Mouse (Mus musculus): ENCODE data around the gene Hmx3.

The Hmx3 gene

DNA sequence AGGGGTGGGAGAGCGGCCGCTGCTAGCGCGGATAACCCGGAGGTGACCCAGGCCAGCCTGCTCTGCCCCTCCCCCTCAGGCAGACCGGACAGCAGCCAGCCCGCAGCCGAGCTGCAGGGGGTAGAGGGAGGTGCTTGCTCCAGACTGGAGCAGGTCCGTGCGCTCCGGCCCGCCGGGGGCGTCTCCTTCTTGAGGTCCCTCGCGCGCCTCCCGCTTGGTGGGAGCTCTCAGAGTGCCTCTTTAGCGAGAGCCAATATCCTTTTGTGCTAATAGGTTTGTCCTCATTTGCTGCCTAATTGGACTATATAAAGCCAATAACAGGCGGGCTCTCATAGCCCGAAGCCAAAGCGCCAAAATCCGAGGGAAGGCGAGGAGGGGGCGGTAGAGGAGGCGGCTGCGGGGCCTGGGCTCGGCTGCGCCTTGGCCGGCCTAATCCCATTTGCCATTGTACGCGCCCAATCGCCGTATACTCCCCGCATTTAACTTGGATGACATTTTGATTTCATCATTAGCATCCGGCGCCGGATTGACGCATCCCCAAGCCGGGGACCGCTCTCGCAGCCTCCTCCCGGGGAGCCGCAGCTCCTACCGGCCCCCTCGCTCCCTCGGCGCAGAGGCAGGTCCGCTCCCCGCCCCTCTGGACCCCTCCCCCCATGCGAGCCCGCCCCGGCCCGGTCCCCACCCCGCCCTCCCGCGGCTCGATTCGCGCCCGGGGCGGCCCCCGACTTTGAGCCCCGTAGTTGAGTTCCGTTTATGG lies at the start of gene Hmx3:
TSS of gene Hmx3 (plus strand) at position 753 of the 757 bp plus-strand sequence.
- DNase-seq (ENCODE audit: low spot score) = no peak

DNA sequence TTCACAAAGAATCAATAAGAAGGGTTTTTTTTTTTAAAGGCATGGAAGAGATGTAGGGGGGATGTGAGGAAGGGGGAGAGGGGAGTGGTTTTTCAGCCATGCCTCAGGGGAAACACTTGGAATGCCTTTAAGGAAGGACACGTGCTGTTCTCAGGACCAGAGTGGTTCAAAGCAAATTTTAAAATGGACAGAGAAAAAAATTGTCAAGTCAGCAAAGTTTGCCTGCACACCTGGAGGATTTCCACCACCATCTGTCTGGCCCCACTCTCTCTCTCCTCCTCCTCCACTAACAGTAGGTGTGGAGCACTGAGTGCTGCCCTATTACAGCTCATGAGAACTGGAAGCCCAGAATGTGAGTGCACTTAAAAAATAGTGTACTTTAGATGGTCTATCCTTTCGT lies 38.9 kb upstream of the Hmx3 start:
- DNase-seq (ENCODE audit: low spot score) = no peak

DNA sequence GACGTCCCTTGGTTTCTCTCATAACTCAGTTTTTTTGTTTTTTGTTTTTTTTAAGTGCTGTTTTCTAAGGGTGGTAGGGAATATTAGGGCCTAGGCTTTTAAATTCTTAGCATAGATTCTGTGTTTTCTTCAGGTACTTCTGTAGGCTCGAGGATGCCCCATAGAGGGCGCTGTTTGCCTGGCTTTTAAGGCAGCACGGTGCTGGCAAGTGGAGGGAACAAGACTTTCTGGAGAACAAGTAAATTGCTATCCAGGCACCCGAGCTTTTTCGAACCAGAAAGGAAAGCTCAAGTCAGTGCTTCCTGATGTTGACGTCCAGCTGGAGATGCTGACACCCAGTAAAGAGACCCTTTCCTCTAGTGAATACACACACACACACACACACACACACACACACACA lies 2.7 kb upstream of the Hmx3 start:
- DNase-seq (ENCODE audit: low spot score) = peak; percentile 88

DNA sequence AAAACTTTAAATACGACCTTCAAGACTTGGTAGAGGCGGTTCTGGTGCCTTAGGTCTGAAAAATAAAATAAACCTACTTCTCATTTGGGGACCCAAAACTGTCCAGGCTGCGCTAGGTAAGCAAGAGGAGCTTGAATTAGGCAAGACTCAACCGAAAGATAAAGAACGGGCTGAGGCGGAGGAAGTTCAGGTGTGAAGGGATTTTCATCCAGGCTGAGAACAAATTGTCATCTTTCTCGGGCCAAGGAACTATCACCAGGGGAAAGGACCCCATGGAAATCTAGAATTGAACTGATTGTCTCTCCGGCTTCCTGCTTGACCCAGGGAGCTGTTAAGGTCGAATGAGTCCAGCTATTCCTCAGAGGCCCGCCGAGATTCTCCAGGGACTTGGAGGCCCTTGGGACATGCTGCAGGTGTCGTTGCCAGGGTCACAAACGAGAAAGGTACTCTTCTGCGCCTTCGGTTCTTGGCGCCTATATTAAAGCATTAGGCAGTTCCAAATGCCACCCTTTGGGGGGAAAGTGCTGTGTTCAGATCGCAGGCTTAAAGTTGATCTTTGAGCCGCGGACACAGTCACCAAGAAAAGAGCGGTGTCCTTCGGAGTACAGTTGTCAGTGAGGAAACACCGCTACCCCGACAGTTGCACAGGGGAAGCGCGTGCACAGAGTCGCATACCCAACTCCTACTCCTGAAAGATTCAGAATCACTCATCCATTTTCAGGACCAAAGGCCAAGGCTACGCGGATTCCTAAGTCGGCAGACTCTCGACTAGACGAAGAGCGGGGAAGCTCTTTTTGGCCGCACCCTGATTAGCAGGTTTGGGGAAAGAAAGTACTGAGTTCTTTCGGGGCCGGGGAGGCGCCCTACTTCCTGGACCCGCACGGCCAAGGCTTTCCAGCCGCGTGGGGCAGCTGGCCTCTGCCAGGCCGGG lies 1.2 kb upstream of the Hmx3 start:
- DNase-seq (ENCODE audit: low spot score) = no peak

- no peak for DNase-seq (ENCODE audit: low spot score)
These were observed 380 bp downstream of the Hmx3 start for GRCm38 (mm10) chr7:131542872-131543622.

- DNase-seq (ENCODE audit: low spot score) = no peak
These were observed 1.2 kb downstream of the Hmx3 start for GRCm38 (mm10) chr7:131543623-131544481.

DNA sequence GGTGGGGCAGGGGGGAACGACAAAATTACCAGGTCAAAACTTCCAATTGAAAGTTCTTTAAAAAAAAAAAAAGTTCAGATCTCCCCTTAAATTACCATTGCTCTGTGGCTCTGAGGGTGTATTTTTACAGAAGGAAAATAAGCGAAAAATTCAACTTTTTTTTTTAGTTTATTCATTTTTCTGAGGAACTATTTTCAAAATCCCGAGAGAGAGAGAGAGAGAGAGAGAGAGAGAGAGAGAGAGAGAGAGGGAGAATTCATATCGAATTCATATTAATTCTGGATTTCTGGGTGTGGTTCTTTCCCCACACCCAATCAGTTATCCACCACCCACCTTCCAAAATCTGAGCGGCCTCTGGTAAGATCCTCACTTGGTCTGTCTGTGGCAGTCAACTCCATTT lies 2.2 kb downstream of the Hmx3 start:
- no peak for DNase-seq (ENCODE audit: low spot score)

GRCm38 (mm10) chr7:131545701-131546385 lies 3.2 kb downstream of the Hmx3 start:
- DNase-seq (ENCODE audit: low spot score) = no peak

- DNase-seq (ENCODE audit: low spot score) = no peak
These were observed 3.8 kb downstream of the Hmx3 start for GRCm38 (mm10) chr7:131546423-131546822.

DNA sequence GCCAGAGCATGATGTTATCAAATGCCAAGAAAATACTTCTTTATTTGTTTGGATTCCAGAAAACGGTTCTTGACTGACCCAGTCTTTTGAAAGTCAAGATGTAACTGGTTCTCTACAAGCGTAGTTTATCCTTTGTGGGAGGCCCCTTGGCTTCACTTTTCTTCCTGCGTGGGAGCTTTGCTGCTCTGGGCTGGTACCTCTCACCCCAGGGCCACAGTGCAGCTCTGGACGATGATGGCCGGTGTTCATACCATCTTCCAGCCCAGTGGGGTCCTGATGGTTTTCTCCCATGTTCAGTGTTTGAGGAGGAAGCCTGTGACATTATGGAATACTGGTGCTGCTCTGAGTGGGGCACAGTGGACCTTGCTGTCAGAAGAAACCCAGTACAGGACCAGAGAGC lies 4.8 kb downstream of the Hmx3 start:
- DNase-seq (ENCODE audit: low spot score) = no peak

DNA sequence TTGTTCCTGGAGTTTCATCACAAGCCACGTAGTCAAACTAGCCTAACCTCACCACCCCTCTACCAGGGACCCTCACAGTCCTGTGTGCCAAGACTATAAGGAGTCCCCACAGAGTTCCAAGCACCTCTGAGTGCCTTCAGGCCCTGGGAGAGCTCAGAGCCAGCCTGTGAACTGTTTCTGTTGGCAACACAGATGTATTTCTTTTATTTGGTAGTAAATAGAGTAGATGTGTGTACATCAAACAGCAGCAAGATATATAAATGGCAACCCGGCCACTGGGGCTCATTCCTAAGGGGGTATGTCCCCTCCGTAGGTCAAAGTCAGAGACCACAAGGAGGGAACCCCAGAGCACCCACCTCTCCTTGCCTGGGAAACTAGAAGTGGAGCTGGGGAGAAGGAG lies 5.8 kb downstream of the Hmx3 start, which contains the start of gene Hmx2:
TSS of gene Hmx2 (plus strand) at position 301 of the 400 bp plus-strand sequence.
- DNase-seq (ENCODE audit: low spot score) = no peak

- DNase-seq (ENCODE audit: low spot score) = no peak
These were observed 8.8 kb downstream of the Hmx3 start for GRCm38 (mm10) chr7:131551471-131551870.

DNA sequence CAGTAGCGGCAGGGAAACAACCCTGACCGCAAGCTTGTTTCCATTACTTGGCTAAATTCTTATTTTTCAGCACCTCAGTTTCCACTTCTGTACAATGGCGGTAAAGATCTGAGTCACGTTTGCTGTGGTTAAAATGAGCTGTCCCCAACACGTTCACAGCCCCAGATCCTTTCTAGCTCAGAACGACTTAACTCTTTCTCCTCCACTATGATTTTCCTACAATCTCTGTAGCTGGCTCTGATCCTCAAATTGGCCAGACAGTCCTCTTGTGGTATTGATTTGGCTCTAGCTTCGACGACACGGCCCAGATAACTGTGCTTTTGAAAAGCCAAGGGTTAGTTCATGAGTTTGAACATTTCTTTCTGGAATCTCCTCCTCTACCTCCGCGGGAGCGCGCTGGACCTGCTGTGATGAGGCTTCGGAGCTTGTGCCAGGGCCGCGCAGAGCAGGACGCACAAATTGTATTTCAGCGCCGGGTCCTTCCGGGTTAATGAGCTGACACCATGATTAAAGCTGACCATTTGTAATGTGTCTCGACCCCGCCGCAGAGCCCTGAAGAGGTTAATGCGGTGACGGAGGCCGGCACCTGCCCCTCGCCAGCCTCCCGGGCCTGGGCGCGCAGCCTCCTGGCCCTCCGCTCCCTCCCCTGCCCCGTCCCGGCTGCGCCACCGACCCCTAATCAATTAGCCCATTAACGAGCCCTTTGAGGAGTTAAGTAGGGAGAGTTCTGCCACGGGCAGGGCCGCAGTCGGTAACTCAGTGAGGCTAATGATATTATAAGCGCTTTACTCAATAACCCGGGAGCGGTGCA lies 9.5 kb downstream of the Hmx3 start:
- no peak for DNase-seq (ENCODE audit: low spot score)

DNA sequence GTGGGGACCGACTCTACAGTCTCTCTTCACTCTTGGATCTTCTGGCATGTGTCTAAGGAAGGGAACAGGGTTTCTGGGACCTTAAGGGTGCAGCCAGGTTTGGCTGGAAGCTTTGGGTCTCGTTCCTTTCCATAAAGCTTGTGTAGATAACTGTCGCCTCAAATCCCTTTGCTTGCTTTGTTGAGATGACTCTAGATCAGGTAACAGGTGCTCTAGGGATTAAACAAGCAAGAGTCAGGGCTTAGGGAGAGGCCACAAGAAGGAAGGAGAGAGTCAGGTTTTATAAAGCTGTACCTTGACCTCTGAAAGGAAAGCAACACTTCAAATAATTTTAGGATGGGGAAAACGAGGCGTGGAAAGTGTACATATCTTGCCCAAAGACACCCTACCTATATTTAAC lies 10.1 kb downstream of the Hmx3 start:
- DNase-seq (ENCODE audit: low spot score) = no peak

GRCm38 (mm10) chr7:131553771-131554175 lies 11.1 kb downstream of the Hmx3 start:
- DNase-seq (ENCODE audit: low spot score) = peak; percentile 53

GRCm38 (mm10) chr7:131554341-131555180 lies 11.9 kb downstream of the Hmx3 start:
- DNase-seq (ENCODE audit: low spot score) = no peak

DNA sequence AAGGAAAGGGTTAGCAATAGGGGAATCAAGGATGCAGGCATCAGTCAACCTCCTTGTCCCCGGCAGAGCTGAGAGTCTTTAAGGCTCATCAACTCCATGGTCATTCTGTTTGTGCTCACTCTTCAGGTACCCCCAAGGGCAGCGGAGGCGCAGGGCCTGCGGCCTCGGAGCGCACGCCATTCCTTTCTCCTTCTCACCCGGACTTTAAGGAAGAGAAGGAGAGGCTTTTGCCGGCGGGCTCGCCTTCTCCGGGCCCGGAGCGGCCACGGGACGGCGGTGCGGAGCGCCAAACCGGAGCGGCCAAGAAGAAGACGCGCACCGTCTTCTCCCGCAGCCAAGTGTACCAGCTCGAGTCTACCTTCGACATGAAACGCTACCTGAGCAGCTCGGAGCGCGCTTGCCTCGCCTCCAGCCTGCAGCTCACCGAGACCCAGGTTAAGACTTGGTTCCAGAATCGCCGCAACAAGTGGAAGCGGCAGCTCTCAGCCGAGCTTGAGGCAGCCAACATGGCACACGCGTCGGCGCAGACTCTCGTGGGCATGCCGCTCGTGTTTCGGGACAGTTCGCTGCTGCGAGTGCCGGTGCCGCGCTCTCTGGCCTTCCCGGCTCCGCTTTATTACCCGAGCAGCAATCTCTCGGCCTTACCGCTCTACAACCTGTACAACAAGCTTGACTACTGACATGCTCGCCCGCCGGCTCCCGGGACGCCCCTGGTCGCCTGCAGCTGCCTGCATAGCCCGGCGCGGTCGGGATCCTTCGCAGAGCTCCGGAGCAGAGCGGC lies 12.8 kb downstream of the Hmx3 start:
- peak; percentile 35 for DNase-seq (ENCODE audit: low spot score)

DNA sequence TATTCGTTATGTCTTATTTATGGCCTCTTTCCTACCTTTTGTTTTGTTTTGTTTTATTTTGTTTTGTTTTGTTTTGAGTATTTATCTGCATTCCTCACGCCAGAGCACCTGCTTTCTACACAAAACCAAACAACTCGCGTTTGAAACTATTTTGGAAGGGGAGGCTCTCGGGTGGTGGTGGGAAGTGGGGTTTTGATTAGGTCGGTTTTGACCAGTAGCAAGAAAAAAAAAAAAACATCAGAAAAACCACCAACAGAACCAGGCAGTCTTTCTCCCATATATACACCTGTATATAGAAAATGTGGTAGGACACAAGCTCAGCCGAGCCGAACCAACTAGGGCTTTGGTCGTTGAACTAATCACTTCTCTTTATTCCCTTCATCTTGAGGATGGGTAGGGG lies 13.4 kb downstream of the Hmx3 start:
- no peak for DNase-seq (ENCODE audit: low spot score)
